Mouse (Mus musculus): ENCODE results near the gene Xpc.

Xpc gene

DNA sequence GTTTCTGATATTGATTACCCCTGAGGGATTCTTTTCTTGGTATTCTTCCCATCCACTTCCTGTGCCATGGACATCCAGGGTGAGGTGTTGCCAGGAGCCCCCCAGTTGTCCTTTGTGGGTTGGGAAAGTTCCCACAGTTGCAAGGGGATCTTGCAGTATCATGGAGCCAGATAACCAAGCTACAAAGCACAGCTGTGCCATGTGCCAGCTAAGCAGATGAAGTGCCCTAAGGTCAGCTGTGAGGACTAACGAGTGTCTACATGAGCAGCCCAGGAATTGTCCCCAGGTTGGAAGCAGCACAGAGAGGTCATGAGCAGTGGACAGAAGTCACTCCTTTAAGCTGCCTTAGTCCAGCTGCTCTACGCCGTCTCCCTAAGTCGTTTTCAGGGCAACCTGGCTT, 9.9 kb upstream of the Xpc start:
- DNase-seq (ENCODE audit: low spot score): no peak

GRCm38 (mm10) chr6:91522816-91523215, 7.1 kb upstream of the Xpc start:
- no peak for DNase-seq (ENCODE audit: low spot score)

DNA sequence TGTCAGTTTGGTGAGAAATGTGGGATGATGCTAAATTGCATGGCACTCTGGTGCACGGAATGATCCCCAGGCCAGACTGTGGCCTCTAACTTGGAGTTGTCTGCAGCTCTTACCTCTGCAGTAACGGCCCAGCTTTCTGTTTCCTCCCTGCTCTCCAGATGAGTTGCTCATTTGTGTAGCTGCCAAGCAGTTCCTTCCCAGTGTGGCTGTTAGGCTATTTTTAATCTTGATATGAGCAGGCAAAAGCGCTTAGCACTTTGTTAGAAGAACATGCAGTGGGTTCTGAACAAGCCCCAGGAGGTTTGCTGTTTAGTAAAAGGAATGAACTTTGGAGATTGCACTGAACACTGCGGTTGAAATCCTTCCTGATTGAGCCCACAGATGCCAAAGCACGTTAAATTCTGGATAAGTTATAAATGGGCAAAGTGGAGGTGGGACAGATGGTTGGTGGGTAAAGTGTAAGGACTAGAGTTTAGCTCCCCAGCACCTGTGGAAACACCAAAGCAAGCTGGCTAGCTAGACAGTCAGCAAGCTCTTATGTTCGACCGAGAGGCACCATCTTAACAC, 2.8 kb upstream of the Xpc start:
- DNase-seq (ENCODE audit: low spot score): no peak

- DNase-seq (ENCODE audit: low spot score): no peak
Observed at GRCm38 (mm10) chr6:91514737-91515362, 838 bp downstream of the Xpc start.

GRCm38 (mm10) chr6:91514135-91514534, 1.6 kb downstream of the Xpc start:
- DNase-seq (ENCODE audit: low spot score): no peak

- no peak for DNase-seq (ENCODE audit: low spot score)
Observed at GRCm38 (mm10) chr6:91510211-91510610, 5.5 kb downstream of the Xpc start.

DNA sequence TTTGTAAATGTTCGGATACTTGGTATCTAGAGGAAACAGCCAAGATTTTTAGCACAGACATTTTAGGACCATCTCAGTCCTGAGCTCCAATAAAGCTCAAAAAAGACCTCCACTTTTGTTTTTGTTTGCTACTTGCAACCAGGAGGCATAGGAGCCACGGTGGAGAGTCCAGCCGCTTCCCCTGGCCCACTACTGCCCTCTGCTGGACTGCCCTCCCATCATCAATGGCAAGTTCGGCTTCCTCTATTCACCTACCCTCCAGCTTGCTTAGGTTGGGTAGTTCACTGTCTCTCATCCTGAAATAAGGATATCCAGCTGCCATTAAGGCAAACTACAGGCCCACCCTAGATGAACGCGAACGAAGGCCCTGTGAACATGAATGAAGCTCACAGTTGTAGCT, 6.4 kb downstream of the Xpc start:
- no peak for DNase-seq (ENCODE audit: low spot score)

DNA sequence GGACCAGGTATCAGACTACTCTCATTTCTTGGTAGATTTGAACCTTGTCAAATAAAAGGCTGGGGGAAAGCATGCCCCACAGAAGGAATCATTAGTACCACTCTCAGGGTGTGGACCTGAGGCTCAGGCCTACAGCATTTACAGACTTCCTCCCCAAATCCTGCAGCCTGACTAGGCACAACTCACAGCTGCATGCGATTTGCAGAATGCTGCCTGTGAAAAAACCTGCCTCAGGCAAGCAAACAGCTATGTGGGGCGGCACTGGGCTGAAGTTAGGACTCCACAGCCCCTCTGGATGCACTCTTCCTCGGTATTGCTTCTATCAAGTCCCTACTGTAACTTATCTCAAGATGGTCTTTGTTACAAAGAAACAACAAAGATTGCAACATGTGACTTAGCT, 7.6 kb downstream of the Xpc start:
- no peak for DNase-seq (ENCODE audit: low spot score)

DNA sequence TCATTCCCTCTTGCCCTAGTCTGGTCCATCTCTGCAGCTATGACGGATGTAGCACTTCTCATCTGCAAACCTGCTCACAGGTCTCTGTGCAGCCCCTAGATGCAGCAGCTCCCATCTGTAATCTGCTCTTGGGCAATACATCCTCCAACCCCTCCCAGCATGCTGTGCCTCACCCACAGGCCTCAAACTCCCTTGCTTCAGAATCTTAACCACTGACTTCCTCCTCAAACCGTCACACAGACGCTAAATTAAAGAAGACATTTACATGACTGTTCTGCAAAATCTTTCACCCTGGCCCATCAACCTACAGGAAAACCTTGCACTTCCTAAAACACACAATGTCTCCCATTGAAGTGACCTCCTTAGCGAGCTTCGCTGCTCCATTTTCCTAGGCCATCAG, 9.7 kb downstream of the Xpc start:
- DNase-seq (ENCODE audit: low spot score): no peak

DNA sequence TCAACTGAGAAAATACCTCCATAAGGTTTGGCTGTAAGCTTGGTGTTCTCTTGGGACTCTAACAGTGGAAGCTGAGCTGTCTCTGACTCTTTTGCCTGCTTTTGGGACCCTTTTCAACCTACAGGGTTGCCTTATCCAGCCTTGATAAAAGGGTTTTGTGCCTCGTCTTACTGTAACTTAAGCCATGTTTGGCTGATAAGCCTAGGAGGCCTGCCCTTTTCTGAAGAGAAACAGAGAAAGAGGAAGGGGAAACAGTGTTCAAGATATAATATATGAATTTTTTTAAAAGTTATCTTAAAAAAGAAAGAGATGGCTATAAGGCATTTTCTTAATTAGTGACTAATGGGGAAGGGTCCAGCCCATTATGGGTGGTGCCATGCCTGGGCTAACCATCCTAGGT, 12.4 kb downstream of the Xpc start:
- DNase-seq (ENCODE audit: low spot score): no peak

GRCm38 (mm10) chr6:91494526-91494925, 21.2 kb downstream of the Xpc start:
- no peak for DNase-seq (ENCODE audit: low spot score)

- DNase-seq (ENCODE audit: low spot score): no peak
Observed at GRCm38 (mm10) chr6:91493053-91493452, 22.6 kb downstream of the Xpc start.

DNA sequence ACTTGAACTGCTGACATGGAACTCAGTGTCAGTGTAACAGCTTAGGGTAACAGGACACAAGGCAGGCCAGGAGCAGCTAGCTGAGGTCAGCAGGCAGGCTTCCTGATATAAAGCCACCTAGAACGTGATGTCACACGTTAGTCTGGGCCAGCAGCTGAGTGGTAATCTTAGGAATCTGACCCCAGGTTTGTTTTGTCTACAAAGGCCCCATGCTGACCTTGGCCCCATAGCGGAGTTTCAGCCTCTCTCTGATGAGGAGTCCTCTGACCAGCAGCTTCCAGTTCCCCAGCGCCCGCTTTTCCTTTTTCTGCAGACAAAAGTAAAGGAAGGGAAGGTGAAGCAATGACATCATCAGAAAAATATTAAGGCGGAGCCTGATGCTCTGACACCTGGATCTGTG, 24.7 kb downstream of the Xpc start:
- DNase-seq (ENCODE audit: low spot score): no peak

- peak; percentile 34 for DNase-seq (ENCODE audit: low spot score)
Observed at GRCm38 (mm10) chr6:91489872-91490271, 25.8 kb downstream of the Xpc start.

- peak; percentile 54 for DNase-seq (ENCODE audit: low spot score)
Observed at GRCm38 (mm10) chr6:91488496-91489212, 27.0 kb downstream of the Xpc start.

DNA sequence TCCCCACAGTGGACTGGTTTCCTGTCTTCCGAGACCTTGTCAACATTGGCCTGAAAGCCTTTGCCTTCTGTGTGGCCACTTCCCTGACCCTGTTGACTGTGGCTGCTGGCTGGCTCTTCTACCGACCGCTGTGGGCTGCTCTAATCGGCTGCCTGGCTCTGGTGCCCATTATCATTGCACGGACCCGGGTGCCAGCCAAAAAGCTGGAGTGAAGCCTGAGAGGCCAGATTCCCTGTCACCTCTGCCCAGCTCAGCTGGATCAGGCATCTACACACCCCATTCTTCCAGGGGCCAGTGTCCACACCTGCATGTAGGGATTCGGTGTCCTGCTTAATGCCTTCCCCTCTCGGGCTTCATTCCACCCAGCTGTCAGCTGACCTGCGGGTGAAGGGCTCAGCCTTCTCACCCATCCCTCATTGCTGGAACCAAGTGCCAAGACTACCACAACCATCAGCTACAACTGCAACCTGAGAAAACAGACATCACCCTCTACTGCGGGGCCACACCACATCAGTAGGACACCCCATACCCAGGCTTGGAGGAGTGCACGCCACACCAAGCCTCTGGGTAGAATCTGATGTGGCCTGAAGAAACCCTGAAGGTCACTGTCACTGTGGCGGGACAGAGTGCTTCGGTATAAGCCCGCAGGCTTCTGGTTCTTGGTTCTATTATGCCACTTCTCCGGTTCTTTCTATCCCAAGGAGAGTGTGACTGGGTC, 28.8 kb downstream of the Xpc start:
- DNase-seq (ENCODE audit: low spot score): no peak

- DNase-seq (ENCODE audit: low spot score): no peak
Observed at GRCm38 (mm10) chr6:91483371-91483770, 32.3 kb downstream of the Xpc start.

- DNase-seq (ENCODE audit: low spot score): no peak
Observed at GRCm38 (mm10) chr6:91476541-91476940, 39.1 kb downstream of the Xpc start.

DNA sequence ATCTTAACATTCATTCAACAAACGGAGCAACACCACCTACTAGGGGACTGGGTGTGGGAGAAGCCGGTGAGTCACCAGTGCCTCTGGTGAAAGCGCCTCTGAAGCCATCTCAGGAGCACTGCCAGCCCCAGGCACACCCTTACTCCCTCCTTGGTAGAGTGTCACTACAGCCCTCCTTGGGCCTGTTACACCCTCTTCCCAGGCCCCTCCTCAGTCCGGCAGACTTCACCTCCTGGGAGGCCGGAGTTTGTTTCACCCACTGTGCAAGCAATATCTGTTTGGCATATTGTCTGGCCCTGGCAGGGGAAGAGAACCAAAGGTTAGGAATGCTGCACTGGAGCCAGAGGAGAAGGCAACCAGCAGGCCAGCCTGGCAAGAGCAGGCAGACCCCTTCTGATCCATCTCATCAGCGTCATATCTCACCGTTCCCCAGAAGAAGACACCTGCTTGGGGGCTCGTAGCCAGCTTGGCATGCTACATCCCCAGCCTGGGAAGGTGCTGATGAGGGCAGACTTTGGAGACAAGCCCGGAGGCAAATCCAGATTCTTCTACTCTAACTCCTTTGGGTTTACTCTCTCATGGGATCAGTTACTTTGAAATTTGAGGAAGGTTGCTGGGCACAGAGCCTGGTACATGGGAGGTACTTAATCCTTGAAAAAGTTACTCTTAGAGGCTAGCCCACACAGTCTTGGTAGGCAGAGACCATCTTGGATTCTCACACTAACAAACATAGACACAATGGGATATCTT, 41.1 kb downstream of the Xpc start:
- DNase-seq (ENCODE audit: low spot score): no peak

DNA sequence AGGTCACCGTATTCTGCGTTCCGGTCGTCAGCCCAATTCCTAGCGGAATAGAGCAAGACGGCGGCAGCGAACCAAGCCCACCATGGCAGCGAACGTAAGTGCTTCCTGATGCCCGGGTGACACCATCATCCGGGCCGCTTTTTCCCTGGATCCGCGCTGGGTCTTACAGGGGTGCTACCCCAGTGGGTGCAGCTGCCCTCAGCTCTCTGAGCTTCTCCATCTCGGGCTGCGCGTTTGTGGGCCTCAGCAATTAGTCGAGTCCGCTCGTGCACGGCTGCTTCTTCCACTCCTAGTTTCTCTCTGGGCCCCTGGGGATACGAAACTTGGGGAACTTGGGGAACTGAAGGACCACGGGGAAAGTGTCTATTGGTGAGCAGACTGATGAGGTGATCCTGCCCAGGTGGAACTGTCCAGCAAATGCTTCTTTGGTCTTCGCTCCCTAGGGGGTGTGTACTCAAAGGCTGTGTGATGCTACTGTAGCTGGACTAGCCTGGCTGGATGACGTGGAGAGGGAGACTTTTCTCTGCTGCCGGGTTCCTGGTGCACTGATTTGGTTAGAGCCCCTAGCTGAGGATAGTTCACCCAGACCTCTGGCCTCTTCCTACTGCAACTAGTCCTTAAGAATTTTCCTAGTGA, 41.8 kb downstream of the Xpc start:
- DNase-seq (ENCODE audit: low spot score): no peak

- peak; percentile 97 for DNase-seq (ENCODE audit: low spot score)
Observed at GRCm38 (mm10) chr6:91472868-91473804, 42.6 kb downstream of the Xpc start, which contains the start of the genes Chchd4 and Tmem43. TSS of gene Chchd4 (minus strand) at chr6:91473546. TSS of gene Tmem43 (plus strand) at chr6:91473703.

Data from left cerebral cortex, adult 11 months (tissue).